ENCODE assay signal across 8 mouse cellular contexts in the genomic region with DNA sequence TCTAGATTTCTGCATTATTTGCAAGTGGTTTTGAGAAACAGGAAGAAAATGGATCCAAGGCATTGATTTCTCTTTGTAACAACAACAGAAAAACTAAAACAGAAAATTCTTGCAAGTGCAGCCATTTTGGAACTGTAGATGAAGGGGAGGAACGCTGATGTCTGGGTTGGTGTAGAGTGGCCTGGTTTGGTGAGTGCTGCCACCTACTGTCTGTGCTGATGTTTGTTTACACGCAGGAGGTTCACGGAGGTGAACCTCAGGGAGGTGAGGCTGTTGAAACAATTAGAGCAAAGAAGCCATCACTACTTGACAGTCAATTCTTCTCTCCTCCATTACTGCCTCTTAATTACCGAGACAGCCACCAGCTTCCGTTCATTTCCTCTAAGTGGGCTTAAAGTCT. TPM values are rescaled to one million over a fixed set of nuclear protein-coding genes. Genes with fewer than 3 reads are reported as not detected.
DNase-seq lines count a peak whose midpoint lies in the region; ATAC-seq and TF ChIP-seq lines count a peak whose summit lies in the region.

No protein-coding gene starts in this region.

- peak; percentile 56 for DNase-seq in MN1 (ENCODE audit: low spot score)
- peak; percentile 82 to 89 for DNase-seq in cerebellum, postnatal 14 days
- peak; percentile 65 for DNase-seq in gastrocnemius, postnatal 10 days
- peak; percentile 23 for DNase-seq in kidney, adult 11 months
- DNase-seq in liver, postnatal 0 days, result peak; percentile 69
- no peak for DNase-seq in yolk sac, embryonic 10.5 days (ENCODE audit: low spot score)

- H3K9me3 ChIP-seq in liver, postnatal 0 days (ENCODE audit: low read length), result no peaks in the 10 kb centered on the region
- H3K9me3 ChIP-seq in neural tube, embryonic 13.5 days, result no peaks in the 10 kb centered on the region

- H3ac ChIP-seq in C2C12 (ENCODE audit: control insufficient read depth, insufficient read length, low read depth), result no peak overlapping the region

- 31% methylated on average over 5 of the region's 5 CpGs for WGBS in liver, postnatal 0 days (ENCODE audit: insufficient replicate concordance)
- WGBS in neural tube, embryonic 13.5 days, result 15% methylated on average over 5 of the region's 5 CpGs

- TF ChIP-seq EP300 in liver, postnatal 0 days (IDR thresholded peaks at IDR 0.05; ENCODE audit: low read depth), result no peak

- no peaks in the 10 kb centered on the region for H3K79me3 ChIP-seq in C2C12 (ENCODE audit: low read depth)

- H3K79me2 ChIP-seq in C2C12 (ENCODE audit: control insufficient read depth, insufficient read depth), result no peaks in the 10 kb centered on the region

- peak; percentile 80 for TF ChIP-seq CTCF in C2C12 (IDR thresholded peaks at IDR 0.05; ENCODE audit: control insufficient read depth, insufficient read depth, insufficient read length)
- peak; percentile 75 for TF ChIP-seq CTCF in liver, postnatal 0 days (IDR thresholded peaks at IDR 0.05; ENCODE audit: low read depth)

- H3K4me1 ChIP-seq in liver, postnatal 0 days (ENCODE audit: insufficient read depth), result no peaks in the 10 kb centered on the region
- peaks cover 27% of the 10 kb centered on the region for H3K4me1 ChIP-seq in neural tube, embryonic 13.5 days (replicated peaks)

- no peak overlapping the region for H3K9ac ChIP-seq in liver, postnatal 0 days (replicated peaks)
- H3K9ac ChIP-seq in neural tube, embryonic 13.5 days, result no peak overlapping the region

- no peak overlapping the region for H3K4me3 ChIP-seq in C2C12 (ENCODE audit: insufficient read depth, poor library complexity, severe bottlenecking)
- H3K4me3 ChIP-seq in liver, postnatal 0 days (ENCODE audit: low read depth, low read length), result no peak overlapping the region
- no peak overlapping the region for H3K4me3 ChIP-seq in neural tube, embryonic 13.5 days

- H3K27ac ChIP-seq in liver, postnatal 0 days (ENCODE audit: low read depth), result no peak overlapping the region
- peak overlapping the region; percentile 38; the same call in 1 of the 2 replicates for H3K27ac ChIP-seq in neural tube, embryonic 13.5 days (replicated peaks)

- no peaks in the 10 kb centered on the region for H3K27me3 ChIP-seq in C2C12 (ENCODE audit: control insufficient read depth, insufficient read depth, insufficient read length)
- H3K27me3 ChIP-seq in liver, postnatal 0 days (ENCODE audit: insufficient read depth, low read length), result no peaks in the 10 kb centered on the region
- no peaks in the 10 kb centered on the region for H3K27me3 ChIP-seq in neural tube, embryonic 13.5 days

- peak; percentile 63 for ATAC-seq in liver, postnatal 0 days
- peak; percentile 68; the same call in 1 of the 2 replicates for ATAC-seq in neural tube, embryonic 13.5 days (ENCODE audit: low read depth)

- peaks cover 12% of the 10 kb centered on the region for H3K36me3 ChIP-seq in C2C12 (ENCODE audit: control insufficient read depth, insufficient read depth)
- peaks cover 6% of the 10 kb centered on the region for H3K36me3 ChIP-seq in liver, postnatal 0 days (replicated peaks; ENCODE audit: insufficient read depth, low read length)
- H3K36me3 ChIP-seq in neural tube, embryonic 13.5 days, result peaks cover 43% of the 10 kb centered on the region

- H3K4me2 ChIP-seq in liver, postnatal 0 days (ENCODE audit: low read depth, low read length), result no peak overlapping the region
- no peak overlapping the region for H3K4me2 ChIP-seq in neural tube, embryonic 13.5 days

TF ChIP-seq in C2C12, 6 proteins besides CTCF, POLR2A, EP300 and RAD21:
- TF ChIP-seq MAX (IDR thresholded peaks at IDR 0.05) (no peak), USF1 (IDR thresholded peaks at IDR 0.05; ENCODE audit: low read depth) (no peak), CEBPB (IDR thresholded peaks at IDR 0.05; ENCODE audit: low read depth) (no peak), MYOG (IDR thresholded peaks at IDR 0.05; ENCODE audit: control insufficient read depth, extremely low read depth, insufficient read length) (no peak), MYOD1 (IDR thresholded peaks at IDR 0.05; ENCODE audit: control insufficient read depth, insufficient read length, low read depth) (no peak), FOSL1 (IDR thresholded peaks at IDR 0.05; ENCODE audit: insufficient read depth, low read length, poor library complexity, severe bottlenecking) (no peak)

RNA-seq across cellular contexts. Expression of a gene that starts 54.7 kb away (rescaled TPM):
- polyA plus RNA-seq in C2C12 (2012; fragmentation: generic; extraction: Trizol), result 0.04 TPM
- total RNA-seq in gastrocnemius, postnatal 10 days (2021), result 10 to 100 TPM; 58.3 to 74.2 TPM
- polyA plus RNA-seq in liver, postnatal 0 days (2015; fragmentation: Nextera tagmentation; extraction: Ambion mirVana), result 0.15 TPM in 1 of 2 replicates, not detected in the other
- polyA plus RNA-seq in neural tube, embryonic 13.5 days (2015; fragmentation: Nextera tagmentation; extraction: Ambion mirVana), result not detected in 2 replicates
